Mouse (Mus musculus) embryonic fibroblast, embryonic 13.5 days (primary cell): ENCODE results near the gene Agpat4.

Experiments used
- CTCF ChIP-seq: IDR thresholded peaks from 2 replicates; pipeline ENCODE4 v1.5.1; 2011; ENCODE audit warnings: mild to moderate bottlenecking, control low read depth, low read length, moderate library complexity, borderline replicate concordance; ENCODE audit not compliant: insufficient read depth
- POLR2A ChIP-seq: IDR thresholded peaks from 2 replicates; pipeline ENCODE4 v1.6.1; 2011; ENCODE audit warnings: low read depth, mild to moderate bottlenecking, control low read depth, low read length, moderate library complexity

DNA sequence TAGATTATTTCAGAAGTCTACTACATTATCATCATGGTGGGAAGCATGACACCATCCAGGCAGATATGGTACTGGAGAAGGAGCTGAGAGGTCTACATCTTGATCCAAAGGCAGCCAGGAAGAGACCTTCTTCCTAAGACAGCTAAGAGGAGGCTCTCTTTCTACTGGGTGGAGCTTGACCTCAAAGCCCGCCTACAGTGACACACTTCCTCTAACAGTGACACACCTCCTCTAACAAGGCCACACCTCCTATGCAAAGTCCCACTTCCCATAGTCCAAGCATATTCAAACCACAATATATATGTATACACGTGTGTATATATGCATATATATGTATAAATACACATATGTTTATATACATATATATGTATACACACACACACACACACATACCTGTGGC is 32.5 kb downstream of the Agpat4 start:
- no peak for TF ChIP-seq POLR2A
- no peak for TF ChIP-seq CTCF
